Mouse (Mus musculus) thymus, adult 2 months (tissue): ENCODE data around the gene Sapcd1.

Experiments
- CTCF ChIP-seq: fragments of 200-500 bp; IDR thresholded peaks from 2 replicates; pipeline ENCODE4 v1.5.1; 2012; ENCODE audit warnings: mild to moderate bottlenecking, control low read depth, low read length, moderate library complexity, borderline replicate concordance; ENCODE audit not compliant: control insufficient read depth, poor library complexity, insufficient read depth; ENCODE audit errors: extremely low read depth
- POLR2A ChIP-seq: fragments of 200-500 bp; IDR thresholded peaks from 2 replicates; pipeline ENCODE4 v1.6.1; 2012; ENCODE audit warnings: mild to moderate bottlenecking, low read length, control low read depth, moderate library complexity; ENCODE audit not compliant: control insufficient read depth, poor library complexity, insufficient read depth; ENCODE audit errors: extremely low read depth

- TF ChIP-seq CTCF (no peak), POLR2A (no peak)
Observed at GRCm38 (mm10) chr17:35039121-35039873, 11.5 kb upstream of the Sapcd1 start.
